Mouse (Mus musculus): ENCODE data around the gene Rbfox2. TPM values are rescaled to one million over a fixed set of nuclear protein-coding genes. Genes with fewer than 3 reads are reported as not detected.

Gene Rbfox2
- polyA plus RNA-seq, 1 experiment = 6.6 TPM

- no peaks in the 10 kb centered on the region for H3K36me3 ChIP-seq (ENCODE audit: control insufficient read depth, insufficient read depth, low read length)
- DNase-seq (ENCODE audit: low read depth in 1 of 2, low spot score in 2 of 2) = no peak
- 90% methylated on average over 1 of the region's 1 CpGs for WGBS
- TF ChIP-seq POLR2A (IDR thresholded peaks at IDR 0.05; ENCODE audit: low read depth, low read length) (no peak), CTCF (IDR thresholded peaks at IDR 0.05; ENCODE audit: extremely low read depth, insufficient read depth, insufficient read length, insufficient replicate concordance) (no peak)
- no peaks in the 10 kb centered on the region for H3K27me3 ChIP-seq (ENCODE audit: control insufficient read depth, insufficient read depth, low read length)
- H3K4me3 ChIP-seq (ENCODE audit: extremely low read depth, insufficient read depth, insufficient read length) = no peak overlapping the region
- H3K27ac ChIP-seq (ENCODE audit: insufficient read depth, low read length) = no peak overlapping the region
- H3K4me1 ChIP-seq (ENCODE audit: control insufficient read depth, insufficient read depth, insufficient read length) = no peaks in the 10 kb centered on the region
Measured at GRCm38 (mm10) chr15:77095216-77095615, 211.6 kb downstream of the Rbfox2 start.

- Histone ChIP-seq H3K4me1 (ENCODE audit: control insufficient read depth, insufficient read depth, insufficient read length) (no peaks in the 10 kb centered on the region), H3K27ac (ENCODE audit: insufficient read depth, low read length) (no peak overlapping the region), H3K27me3 (ENCODE audit: control insufficient read depth, insufficient read depth, low read length) (no peaks in the 10 kb centered on the region), H3K36me3 (ENCODE audit: control insufficient read depth, insufficient read depth, low read length) (no peaks in the 10 kb centered on the region), H3K4me3 (ENCODE audit: extremely low read depth, insufficient read depth, insufficient read length) (no peak overlapping the region)
- no peak for TF ChIP-seq POLR2A (IDR thresholded peaks at IDR 0.05; ENCODE audit: low read depth, low read length)
- TF ChIP-seq CTCF (IDR thresholded peaks at IDR 0.05; ENCODE audit: extremely low read depth, insufficient read depth, insufficient read length, insufficient replicate concordance) = no peak
- 93% methylated on average over 13 of the region's 13 CpGs for WGBS
- no peak for DNase-seq (ENCODE audit: low read depth in 1 of 2, low spot score in 2 of 2)
Measured at GRCm38 (mm10) chr15:77094431-77094830, 212.4 kb downstream of the Rbfox2 start.

- Histone ChIP-seq H3K4me1 (ENCODE audit: control insufficient read depth, insufficient read depth, insufficient read length) (no peaks in the 10 kb centered on the region), H3K4me3 (ENCODE audit: extremely low read depth, insufficient read depth, insufficient read length) (no peak overlapping the region), H3K27me3 (ENCODE audit: control insufficient read depth, insufficient read depth, low read length) (no peaks in the 10 kb centered on the region), H3K27ac (ENCODE audit: insufficient read depth, low read length) (no peak overlapping the region), H3K36me3 (ENCODE audit: control insufficient read depth, insufficient read depth, low read length) (no peaks in the 10 kb centered on the region)
- DNase-seq (ENCODE audit: low read depth in 1 of 2, low spot score in 2 of 2) = no peak
- TF ChIP-seq CTCF (IDR thresholded peaks at IDR 0.05; ENCODE audit: extremely low read depth, insufficient read depth, insufficient read length, insufficient replicate concordance) (no peak), POLR2A (IDR thresholded peaks at IDR 0.05; ENCODE audit: low read depth, low read length) (no peak)
- WGBS = 87% methylated on average over 4 of the region's 4 CpGs
Measured at GRCm38 (mm10) chr15:77091394-77091793, 215.4 kb downstream of the Rbfox2 start.

- Histone ChIP-seq H3K4me1 (ENCODE audit: control insufficient read depth, insufficient read depth, insufficient read length) (no peaks in the 10 kb centered on the region), H3K27ac (ENCODE audit: insufficient read depth, low read length) (no peak overlapping the region), H3K27me3 (ENCODE audit: control insufficient read depth, insufficient read depth, low read length) (no peaks in the 10 kb centered on the region), H3K4me3 (ENCODE audit: extremely low read depth, insufficient read depth, insufficient read length) (no peak overlapping the region), H3K36me3 (ENCODE audit: control insufficient read depth, insufficient read depth, low read length) (no peaks in the 10 kb centered on the region)
- 84% methylated on average over 5 of the region's 5 CpGs for WGBS
- no peak for DNase-seq (ENCODE audit: low read depth in 1 of 2, low spot score in 2 of 2)
- TF ChIP-seq CTCF (IDR thresholded peaks at IDR 0.05; ENCODE audit: extremely low read depth, insufficient read depth, insufficient read length, insufficient replicate concordance) (no peak), POLR2A (IDR thresholded peaks at IDR 0.05; ENCODE audit: low read depth, low read length) (no peak)
Measured at GRCm38 (mm10) chr15:77090531-77090930, 216.3 kb downstream of the Rbfox2 start.

- H3K4me3 ChIP-seq (ENCODE audit: extremely low read depth, insufficient read depth, insufficient read length) = no peak overlapping the region
- TF ChIP-seq CTCF (IDR thresholded peaks at IDR 0.05; ENCODE audit: extremely low read depth, insufficient read depth, insufficient read length, insufficient replicate concordance) = no peak
- no peak for TF ChIP-seq POLR2A (IDR thresholded peaks at IDR 0.05; ENCODE audit: low read depth, low read length)
- WGBS = 52% methylated on average over 11 of the region's 11 CpGs
- H3K27me3 ChIP-seq (ENCODE audit: control insufficient read depth, insufficient read depth, low read length) = no peaks in the 10 kb centered on the region
- no peak for DNase-seq (ENCODE audit: low read depth in 1 of 2, low spot score in 2 of 2)
- no peak overlapping the region for H3K27ac ChIP-seq (ENCODE audit: insufficient read depth, low read length)
- H3K36me3 ChIP-seq (ENCODE audit: control insufficient read depth, insufficient read depth, low read length) = no peaks in the 10 kb centered on the region
- no peaks in the 10 kb centered on the region for H3K4me1 ChIP-seq (ENCODE audit: control insufficient read depth, insufficient read depth, insufficient read length)
Measured at GRCm38 (mm10) chr15:77089249-77089648, 217.6 kb downstream of the Rbfox2 start.

GRCm38 (mm10) chr15:77086488-77086887 lies 220.3 kb downstream of the Rbfox2 start:
- Histone ChIP-seq H3K4me1 (ENCODE audit: control insufficient read depth, insufficient read depth, insufficient read length) (no peaks in the 10 kb centered on the region), H3K4me3 (ENCODE audit: extremely low read depth, insufficient read depth, insufficient read length) (no peak overlapping the region), H3K27me3 (ENCODE audit: control insufficient read depth, insufficient read depth, low read length) (no peaks in the 10 kb centered on the region), H3K36me3 (ENCODE audit: control insufficient read depth, insufficient read depth, low read length) (no peaks in the 10 kb centered on the region), H3K27ac (ENCODE audit: insufficient read depth, low read length) (no peak overlapping the region)
- no peak for DNase-seq (ENCODE audit: low read depth in 1 of 2, low spot score in 2 of 2)
- 83% methylated on average over 1 of the region's 1 CpGs for WGBS
- TF ChIP-seq POLR2A (IDR thresholded peaks at IDR 0.05; ENCODE audit: low read depth, low read length) (no peak), CTCF (IDR thresholded peaks at IDR 0.05; ENCODE audit: extremely low read depth, insufficient read depth, insufficient read length, insufficient replicate concordance) (no peak)

- Histone ChIP-seq H3K27ac (ENCODE audit: insufficient read depth, low read length) (no peak overlapping the region), H3K36me3 (ENCODE audit: control insufficient read depth, insufficient read depth, low read length) (no peaks in the 10 kb centered on the region), H3K4me3 (ENCODE audit: extremely low read depth, insufficient read depth, insufficient read length) (no peak overlapping the region), H3K4me1 (ENCODE audit: control insufficient read depth, insufficient read depth, insufficient read length) (no peaks in the 10 kb centered on the region), H3K27me3 (ENCODE audit: control insufficient read depth, insufficient read depth, low read length) (no peaks in the 10 kb centered on the region)
- TF ChIP-seq CTCF (IDR thresholded peaks at IDR 0.05; ENCODE audit: extremely low read depth, insufficient read depth, insufficient read length, insufficient replicate concordance) = no peak
- TF ChIP-seq POLR2A (IDR thresholded peaks at IDR 0.05; ENCODE audit: low read depth, low read length) = no peak
- DNase-seq (ENCODE audit: low read depth in 1 of 2, low spot score in 2 of 2) = no peak
- 87% methylated on average over 7 of the region's 7 CpGs for WGBS
Measured at GRCm38 (mm10) chr15:77085818-77086217, 221.0 kb downstream of the Rbfox2 start.
